Mouse (Mus musculus): ENCODE measurements around the gene Sdk1.

Sdk1 gene

GRCm38 (mm10) chr5:141768761-141769515, 527.6 kb downstream of the Sdk1 start:
- no peak for DNase-seq (ENCODE audit: low read depth)

- DNase-seq (ENCODE audit: low read depth), result no peak
These were observed 530.2 kb downstream of the Sdk1 start for GRCm38 (mm10) chr5:141771516-141771915.

- no peak for DNase-seq (ENCODE audit: low read depth)
These were observed 536.9 kb downstream of the Sdk1 start for GRCm38 (mm10) chr5:141778231-141778630.

DNA sequence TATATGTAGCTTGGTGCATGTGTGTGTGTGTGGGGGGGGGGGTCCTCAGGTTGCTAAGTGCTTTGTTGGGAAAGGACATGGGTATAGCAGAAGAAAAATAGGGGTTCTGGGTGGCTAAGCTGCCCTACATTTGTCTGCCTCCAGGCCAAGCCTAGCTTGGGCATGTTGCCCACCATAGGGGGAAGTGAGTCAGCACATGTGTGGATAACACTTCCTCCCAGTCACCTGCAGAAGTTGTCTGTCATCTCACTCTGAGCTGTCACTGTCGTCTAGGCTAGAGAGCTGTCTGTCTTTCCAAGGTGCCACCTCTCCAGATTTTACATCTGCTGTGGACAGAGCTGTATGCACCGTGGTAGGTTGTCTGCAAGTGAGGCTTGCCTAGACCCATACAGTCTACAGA, 539.9 kb downstream of the Sdk1 start:
- peak; percentile 2 for DNase-seq (ENCODE audit: low read depth)

DNA sequence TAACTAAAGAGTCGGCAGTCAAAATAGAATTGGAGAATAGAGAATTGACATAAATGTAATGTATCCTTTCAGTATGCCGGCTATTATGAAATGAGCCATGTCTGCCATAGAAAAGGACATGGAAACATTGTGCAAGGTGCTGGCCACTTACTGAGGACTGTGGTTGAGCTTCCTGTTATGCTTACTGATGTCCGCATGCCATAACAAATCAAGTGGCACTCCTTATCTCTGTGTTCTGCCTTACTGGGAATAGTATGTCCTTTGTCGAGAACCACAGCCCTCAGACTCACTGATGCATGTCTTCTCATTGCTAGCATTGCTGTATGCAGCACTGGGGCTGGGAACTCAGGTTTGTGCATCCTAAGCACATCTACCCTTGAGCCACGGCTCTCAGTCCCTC, 541.0 kb downstream of the Sdk1 start:
- DNase-seq (ENCODE audit: low read depth), result no peak

DNA sequence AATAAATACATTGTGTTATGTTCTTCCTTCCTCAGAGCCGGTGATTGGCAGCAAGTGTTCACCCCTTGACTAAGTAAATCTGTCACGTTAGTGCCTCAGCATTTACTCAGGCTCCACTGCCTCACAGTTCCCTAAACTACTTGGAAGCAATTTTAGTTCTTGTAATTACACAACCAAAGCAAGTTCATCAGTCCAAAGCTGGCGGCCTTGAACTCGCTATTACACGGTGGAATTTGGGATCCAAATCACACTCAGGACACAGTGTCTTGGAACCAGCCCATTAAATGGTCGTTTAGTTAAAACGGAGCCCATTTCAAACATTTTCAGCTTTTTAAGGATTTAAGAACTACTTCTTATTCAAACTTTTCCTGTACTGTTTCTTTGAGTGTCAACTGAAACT, 542.2 kb downstream of the Sdk1 start:
- DNase-seq (ENCODE audit: low read depth), result no peak

DNA sequence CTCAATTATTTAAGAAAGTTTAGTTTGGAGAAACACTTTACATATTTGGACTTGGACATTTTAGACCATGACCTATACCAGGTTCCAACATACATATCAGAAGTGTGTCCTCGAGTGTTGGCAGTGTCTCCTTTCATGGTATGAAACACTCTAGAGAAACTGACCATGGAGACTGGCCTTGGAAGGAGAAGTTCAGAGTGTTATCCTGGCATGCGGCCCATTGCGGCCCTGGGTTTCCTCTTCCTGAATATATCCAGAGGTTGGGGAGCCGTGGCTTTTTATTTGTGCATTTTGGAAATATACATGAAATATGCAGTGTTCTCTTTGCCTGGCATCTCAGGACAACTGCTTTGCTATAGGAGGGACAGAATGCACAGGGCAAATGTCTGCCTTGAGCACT, 552.6 kb downstream of the Sdk1 start:
- DNase-seq (ENCODE audit: low read depth), result no peak

DNA sequence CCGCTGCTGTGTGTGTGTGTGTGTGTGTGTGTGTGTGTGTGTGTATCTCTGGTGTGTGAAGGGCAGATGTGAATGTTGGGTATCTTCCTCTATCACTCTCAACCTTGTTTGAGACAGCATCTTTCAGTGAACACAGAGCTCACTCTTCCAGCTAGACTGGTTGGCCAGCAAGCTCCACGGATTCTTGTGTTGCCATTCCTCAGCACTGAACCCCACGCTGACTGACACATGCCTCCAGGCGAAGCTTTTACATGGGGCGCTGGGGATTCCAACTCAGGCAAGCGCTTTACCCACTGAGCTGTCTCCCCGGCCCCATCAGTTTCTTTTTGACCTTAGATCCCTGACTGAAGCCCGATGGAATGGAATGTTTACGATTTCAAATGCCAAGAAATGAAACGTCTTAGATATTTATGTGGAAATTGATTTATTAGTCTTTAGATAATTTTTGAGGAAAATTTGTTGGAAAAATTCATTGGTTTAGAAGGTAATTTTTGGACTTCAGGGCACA, 582.6 kb downstream of the Sdk1 start:
- DNase-seq (ENCODE audit: low read depth), result no peak

- DNase-seq (ENCODE audit: low read depth), result no peak
These were observed 583.6 kb downstream of the Sdk1 start for GRCm38 (mm10) chr5:141824739-141825379.

DNA sequence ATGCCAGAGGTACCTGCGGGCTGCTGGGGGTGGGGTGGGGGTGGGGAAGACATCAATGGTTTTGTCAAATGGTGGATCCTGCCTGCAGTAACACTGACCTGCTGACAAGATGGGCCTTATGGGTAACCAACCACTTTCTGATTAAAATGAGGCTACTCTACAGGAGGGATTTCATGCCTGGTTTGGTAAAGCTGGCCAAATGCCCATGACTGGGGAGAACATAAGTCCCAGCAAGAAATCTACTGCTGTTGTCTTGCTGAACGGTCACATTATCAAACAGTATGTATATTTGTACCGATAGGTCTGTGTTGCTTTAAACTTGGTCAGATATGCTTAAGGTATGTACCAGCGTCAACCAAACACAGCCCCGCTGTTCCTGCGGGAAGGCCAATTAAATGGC, 594.3 kb downstream of the Sdk1 start:
- no peak for DNase-seq (ENCODE audit: low read depth)

DNA sequence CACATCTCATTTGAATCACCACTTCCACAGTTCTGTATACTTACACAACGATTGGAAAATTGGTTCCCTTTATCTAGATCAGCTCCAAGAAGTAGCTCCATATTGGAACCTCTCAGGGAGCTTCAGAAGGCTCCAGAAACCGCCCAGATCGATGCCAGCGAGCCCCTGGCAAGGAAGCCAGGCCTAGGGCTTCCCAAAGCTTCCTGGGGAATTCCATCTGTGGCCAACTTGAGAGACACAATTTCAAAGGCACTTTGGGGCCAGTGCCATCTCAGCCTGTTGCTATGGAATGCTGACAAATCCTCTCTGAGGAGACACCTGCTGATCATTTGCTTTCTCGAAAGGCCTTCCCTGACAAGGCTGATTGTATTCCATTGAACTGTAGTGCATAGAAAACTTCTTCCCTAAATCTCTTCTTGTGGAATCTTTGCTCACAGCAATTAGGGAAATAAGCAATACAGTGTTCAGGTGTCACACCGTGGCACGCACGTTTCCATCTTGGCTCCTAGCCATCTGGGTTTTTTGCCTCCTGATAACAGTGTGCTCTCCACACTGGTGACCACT, 595.7 kb downstream of the Sdk1 start:
- DNase-seq (ENCODE audit: low read depth), result no peak

GRCm38 (mm10) chr5:141844701-141845100, 603.4 kb downstream of the Sdk1 start:
- no peak for DNase-seq (ENCODE audit: low read depth)

- no peak for DNase-seq (ENCODE audit: low read depth)
These were observed 606.4 kb downstream of the Sdk1 start for GRCm38 (mm10) chr5:141847686-141848085.

- DNase-seq (ENCODE audit: low read depth), result no peak
These were observed 610.9 kb downstream of the Sdk1 start for GRCm38 (mm10) chr5:141852175-141852574.

- DNase-seq (ENCODE audit: low read depth), result no peak
These were observed 615.2 kb downstream of the Sdk1 start for GRCm38 (mm10) chr5:141856447-141856846.

DNA sequence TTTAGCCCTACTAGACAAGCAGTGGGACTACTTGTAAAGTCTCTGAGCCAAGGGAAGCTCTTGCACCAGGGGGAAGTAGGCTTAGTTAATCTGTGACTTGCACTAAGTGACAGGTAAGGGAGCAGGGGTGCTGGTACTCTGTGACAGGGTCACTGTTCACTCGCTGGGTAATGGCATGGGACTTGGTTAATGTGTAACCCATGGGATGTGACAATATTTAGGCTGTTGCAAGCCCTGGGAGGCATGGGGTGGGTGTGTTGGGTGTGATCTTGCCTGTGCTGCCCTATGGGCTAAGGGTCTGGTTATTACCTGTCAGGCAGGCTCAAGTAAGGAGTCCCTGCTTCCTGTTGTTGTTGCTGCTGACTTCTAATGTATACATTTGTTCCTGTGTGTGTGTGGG, 616.5 kb downstream of the Sdk1 start:
- no peak for DNase-seq (ENCODE audit: low read depth)

GRCm38 (mm10) chr5:141858406-141859160, 617.3 kb downstream of the Sdk1 start:
- DNase-seq (ENCODE audit: low read depth), result no peak

- no peak for DNase-seq (ENCODE audit: low read depth)
These were observed 624.8 kb downstream of the Sdk1 start for GRCm38 (mm10) chr5:141866042-141866441.

- no peak for DNase-seq (ENCODE audit: low read depth)
These were observed 632.5 kb downstream of the Sdk1 start for GRCm38 (mm10) chr5:141873751-141874150.

DNA sequence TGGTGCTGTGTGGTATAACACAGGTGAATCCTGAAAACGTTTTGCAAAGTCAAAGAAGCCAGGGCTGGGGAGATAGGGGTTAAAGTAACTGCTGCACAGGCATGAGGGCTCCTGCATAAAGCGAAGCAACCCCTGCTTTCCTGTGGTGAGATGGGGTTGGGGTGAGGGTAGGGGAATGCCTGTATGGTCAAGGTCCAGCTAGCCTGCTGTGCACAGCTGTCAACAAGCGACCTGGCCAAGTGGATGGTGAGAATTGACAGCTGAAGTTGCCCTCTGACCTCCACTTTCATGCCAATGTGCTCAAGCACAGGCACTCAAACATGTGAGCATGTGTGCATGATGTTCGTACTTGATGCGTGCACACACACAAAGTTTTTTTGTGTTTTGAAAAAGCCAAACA, 639.4 kb downstream of the Sdk1 start:
- no peak for DNase-seq (ENCODE audit: low read depth)

DNA sequence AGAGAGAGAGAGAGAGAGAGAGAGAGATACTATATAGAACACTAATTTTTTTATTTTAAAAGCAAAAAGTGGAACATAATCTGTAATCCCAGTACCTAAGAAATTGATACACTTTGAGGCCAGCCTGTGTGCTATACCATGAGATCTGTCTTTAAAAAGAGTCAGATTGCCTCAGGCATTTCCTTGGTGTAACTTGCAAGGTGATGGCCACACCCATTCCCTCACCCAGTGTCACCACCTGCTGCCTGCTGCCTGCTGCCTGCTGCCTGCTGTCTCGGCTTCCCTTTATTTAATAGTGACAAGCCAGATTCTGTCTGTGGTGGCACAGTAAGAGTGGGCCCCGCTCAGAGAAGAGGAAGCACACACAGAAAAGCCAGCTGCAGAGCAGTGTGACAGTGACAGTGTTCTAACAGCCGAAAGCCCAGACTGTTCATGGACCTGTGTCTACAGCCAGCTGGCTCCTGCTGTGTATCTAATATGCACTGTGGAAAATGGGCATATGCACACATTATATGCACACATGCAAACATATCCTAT, 642.9 kb downstream of the Sdk1 start:
- DNase-seq (ENCODE audit: low read depth), result no peak

DNA sequence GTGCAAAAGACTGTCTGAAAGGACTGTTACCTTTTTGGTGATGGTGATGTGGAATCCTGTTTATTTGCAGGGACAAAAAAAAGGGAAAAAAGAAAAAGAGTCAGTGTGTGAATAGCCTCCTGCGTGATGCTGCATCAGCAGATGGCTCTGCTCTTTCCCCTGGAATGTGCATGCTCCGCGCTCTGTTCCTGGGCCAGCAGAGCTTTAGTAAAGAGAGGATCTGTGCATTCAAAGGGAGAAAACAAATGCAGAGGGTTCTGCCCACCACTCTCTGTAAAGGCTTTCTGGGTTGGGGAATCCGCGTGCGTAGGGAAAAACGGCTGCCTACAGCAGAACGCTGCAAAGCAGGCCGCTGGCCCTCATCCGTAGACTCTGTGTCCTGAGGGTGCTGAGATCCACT, 644.7 kb downstream of the Sdk1 start:
- DNase-seq (ENCODE audit: low read depth), result no peak
